Mouse (Mus musculus): ENCODE results near the gene Rpgrip1l. TPM values are rescaled to one million over a fixed set of nuclear protein-coding genes. Genes with fewer than 3 reads are reported as not detected.

The Rpgrip1l gene
- polyA plus RNA-seq, 1 experiment from 2014 or later = 10.7 TPM

DNA sequence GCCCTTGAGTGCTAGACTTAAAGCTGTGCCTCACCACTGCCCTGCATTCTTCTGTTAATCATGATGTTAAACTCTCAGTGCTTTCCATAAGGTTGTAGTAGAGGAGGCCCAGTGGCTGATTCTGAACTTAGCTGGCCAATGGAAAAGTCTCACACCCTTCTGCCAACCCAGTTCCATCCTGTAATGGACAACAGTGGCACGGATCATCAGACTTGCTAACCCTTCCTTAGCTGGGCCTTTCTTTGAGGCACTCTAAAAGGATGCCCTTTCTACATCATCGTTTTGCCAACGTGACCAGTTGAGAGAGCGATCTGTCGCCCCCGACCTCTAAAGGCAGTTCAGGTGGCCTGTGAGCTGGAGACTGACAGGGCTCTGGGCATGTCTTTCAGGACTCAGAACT is 13.9 kb upstream of the Rpgrip1l start:
- peaks cover 16% of the 10 kb centered on the region; the same call in 1 of the 2 replicates for H3K36me3 ChIP-seq
- WGBS = 90% methylated on average over 6 of the region's 6 CpGs
- no peak overlapping the region for H3K4me2 ChIP-seq
- H3K27me3 ChIP-seq = no peaks in the 10 kb centered on the region
- ATAC-seq (replicated peaks; ENCODE audit: low FRiP score) = no peak
- no peaks in the 10 kb centered on the region for H3K9me3 ChIP-seq (replicated peaks)
- H3K4me1 ChIP-seq = peaks cover 41% of the 10 kb centered on the region
- no peak overlapping the region for H3K9ac ChIP-seq
- H3K4me3 ChIP-seq (replicated peaks) = no peak overlapping the region
- H3K27ac ChIP-seq = no peak overlapping the region

DNA sequence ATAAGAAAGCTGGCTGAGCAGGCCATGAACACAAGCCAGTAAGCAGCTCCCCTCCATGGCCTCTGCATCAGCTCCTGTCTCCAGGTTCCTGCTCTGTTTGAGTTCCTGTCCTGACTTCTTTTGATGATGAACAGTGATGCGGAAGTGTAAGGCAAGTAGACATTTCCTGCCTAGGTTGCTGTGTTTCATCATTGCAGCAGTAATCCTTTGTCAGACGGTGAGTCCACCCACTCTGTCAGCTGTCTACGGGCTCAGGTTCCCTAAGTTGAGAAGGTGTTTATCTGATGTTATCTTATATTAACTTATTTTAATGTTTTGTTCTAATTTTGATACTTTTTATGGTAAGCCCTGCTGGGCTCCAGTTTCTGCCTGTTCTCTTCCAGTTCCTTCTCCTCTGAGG is 13.0 kb upstream of the Rpgrip1l start:
- WGBS = 51% methylated on average over 3 of the region's 3 CpGs

GRCm38 (mm10) chr8:91324916-91325315 is 11.9 kb upstream of the Rpgrip1l start:
- Histone ChIP-seq H3K27me3 (no peaks in the 10 kb centered on the region), H3K36me3 (peaks cover 16% of the 10 kb centered on the region; the same call in 1 of the 2 replicates), H3K9me3 (replicated peaks) (no peaks in the 10 kb centered on the region), H3K4me2 (no peak overlapping the region), H3K27ac (no peak overlapping the region), H3K9ac (no peak overlapping the region), H3K4me1 (peaks cover 22% of the 10 kb centered on the region), H3K4me3 (replicated peaks) (no peak overlapping the region)
- WGBS = 81% methylated on average over 4 of the region's 4 CpGs
- no peak for ATAC-seq (replicated peaks; ENCODE audit: low FRiP score)

More for the DNA sequence above, 13.0 kb upstream of the Rpgrip1l start:
- no peak overlapping the region for H3K9ac ChIP-seq
- ATAC-seq (replicated peaks; ENCODE audit: low FRiP score) = no peak
- peaks cover 33% of the 10 kb centered on the region for H3K4me1 ChIP-seq
- H3K27ac ChIP-seq = no peak overlapping the region
- H3K4me3 ChIP-seq (replicated peaks) = no peak overlapping the region
- peaks cover 16% of the 10 kb centered on the region; the same call in 1 of the 2 replicates for H3K36me3 ChIP-seq
- H3K9me3 ChIP-seq (replicated peaks) = no peaks in the 10 kb centered on the region
- no peaks in the 10 kb centered on the region for H3K27me3 ChIP-seq
- H3K4me2 ChIP-seq = no peak overlapping the region

GRCm38 (mm10) chr8:91324271-91324670 is 11.2 kb upstream of the Rpgrip1l start:
- Histone ChIP-seq H3K36me3 (peaks cover 16% of the 10 kb centered on the region; the same call in 1 of the 2 replicates), H3K9ac (no peak overlapping the region), H3K9me3 (replicated peaks) (no peaks in the 10 kb centered on the region), H3K27me3 (no peaks in the 10 kb centered on the region), H3K4me1 (peaks cover 15% of the 10 kb centered on the region), H3K4me3 (replicated peaks) (no peak overlapping the region), H3K4me2 (no peak overlapping the region), H3K27ac (no peak overlapping the region)
- 55% methylated on average over 9 of the region's 9 CpGs for WGBS
- no peak for ATAC-seq (replicated peaks; ENCODE audit: low FRiP score)

- H3K9me3 ChIP-seq (replicated peaks) = no peaks in the 10 kb centered on the region
- no peak overlapping the region for H3K4me2 ChIP-seq
- H3K27ac ChIP-seq = no peak overlapping the region
- peaks cover 20% of the 10 kb centered on the region; the same call in 1 of the 2 replicates for H3K36me3 ChIP-seq
- peaks cover 12% of the 10 kb centered on the region; the same call in 1 of the 2 replicates for H3K4me1 ChIP-seq
- no peak overlapping the region for H3K4me3 ChIP-seq (replicated peaks)
- H3K9ac ChIP-seq = no peak overlapping the region
- ATAC-seq (replicated peaks; ENCODE audit: low FRiP score) = no peak
- no peaks in the 10 kb centered on the region for H3K27me3 ChIP-seq
- 90% methylated on average over 7 of the region's 7 CpGs for WGBS
These were observed 10.4 kb upstream of the Rpgrip1l start for GRCm38 (mm10) chr8:91323511-91323910.

DNA sequence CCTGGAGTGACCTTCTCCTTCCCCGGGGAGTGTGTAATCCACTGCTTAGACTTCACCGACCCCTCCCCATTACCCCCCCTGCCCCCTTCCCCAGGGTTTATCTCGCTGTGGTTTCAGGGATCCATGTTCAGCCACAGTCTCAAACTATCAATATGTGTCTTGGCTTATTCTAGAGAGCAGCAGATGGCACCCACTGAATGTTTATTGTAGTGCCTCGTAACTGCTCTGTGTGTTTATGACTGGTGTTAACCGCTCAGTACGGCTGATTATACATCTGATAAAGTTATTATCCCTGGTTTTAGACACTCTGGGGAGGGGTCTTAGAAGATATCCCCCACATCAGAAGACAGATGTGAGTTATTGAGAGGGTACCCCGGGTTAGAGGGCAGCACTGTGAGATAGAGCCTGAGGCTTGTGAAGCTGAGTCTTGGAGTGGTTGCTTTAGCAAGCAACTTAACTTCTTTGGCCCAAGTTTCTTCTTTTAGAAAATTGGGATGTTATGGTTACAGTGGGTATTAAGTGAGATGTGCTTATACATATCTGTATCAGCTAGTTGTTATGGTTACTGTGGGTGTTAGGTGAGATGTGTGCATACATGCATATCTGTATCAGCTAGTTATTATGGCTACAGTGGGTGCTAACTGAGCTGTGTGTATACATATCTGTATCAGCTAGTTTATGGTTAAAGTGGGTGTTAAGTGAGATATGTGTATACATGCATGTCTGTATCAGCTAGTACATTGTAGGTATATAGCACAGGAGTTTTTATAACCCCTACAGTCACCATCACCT is 6.1 kb upstream of the Rpgrip1l start:
- H3K36me3 ChIP-seq = 0 out of 2 replicates have a peak, but pooled peaks cover 6% of the 10 kb centered on the region
- no peak overlapping the region for H3K9ac ChIP-seq
- WGBS = 92% methylated on average over 7 of the region's 7 CpGs
- H3K4me1 ChIP-seq = peaks cover 16% of the 10 kb centered on the region
- no peak overlapping the region for H3K4me2 ChIP-seq
- no peak for ATAC-seq (replicated peaks; ENCODE audit: low FRiP score)
- no peaks in the 10 kb centered on the region for H3K27me3 ChIP-seq
- no peak overlapping the region for H3K4me3 ChIP-seq (replicated peaks)
- no peaks in the 10 kb centered on the region for H3K9me3 ChIP-seq (replicated peaks)
- H3K27ac ChIP-seq = no peak overlapping the region

GRCm38 (mm10) chr8:91317567-91318227 is 4.6 kb upstream of the Rpgrip1l start:
- Histone ChIP-seq H3K4me1 (peaks cover 16% of the 10 kb centered on the region), H3K9ac (no peak overlapping the region), H3K27ac (no peak overlapping the region), H3K9me3 (replicated peaks) (no peaks in the 10 kb centered on the region), H3K4me3 (replicated peaks) (no peak overlapping the region), H3K27me3 (no peaks in the 10 kb centered on the region), H3K36me3 (0 out of 2 replicates have a peak, but pooled peaks cover 6% of the 10 kb centered on the region), H3K4me2 (no peak overlapping the region)
- 93% methylated on average over 5 of the region's 5 CpGs for whole genome bisulfite sequencing
- ATAC-seq (replicated peaks; ENCODE audit: low FRiP score) = no peak

- Histone ChIP-seq H3K4me1 (peaks cover 23% of the 10 kb centered on the region), H3K9me3 (replicated peaks) (no peaks in the 10 kb centered on the region), H3K4me3 (replicated peaks) (peak overlapping the region; percentile 69), H3K4me2 (peak overlapping the region; percentile 68), H3K9ac (peak overlapping the region; percentile 56), H3K36me3 (peaks cover 2% of the 10 kb centered on the region; the same call in 1 of the 2 replicates), H3K27me3 (no peaks in the 10 kb centered on the region), H3K27ac (no peak overlapping the region)
- no peak for ATAC-seq (replicated peaks; ENCODE audit: low FRiP score)
- 83% methylated on average over 2 of the region's 2 CpGs for WGBS
These were observed 720 bp downstream of the Rpgrip1l start for GRCm38 (mm10) chr8:91312342-91312741.

DNA sequence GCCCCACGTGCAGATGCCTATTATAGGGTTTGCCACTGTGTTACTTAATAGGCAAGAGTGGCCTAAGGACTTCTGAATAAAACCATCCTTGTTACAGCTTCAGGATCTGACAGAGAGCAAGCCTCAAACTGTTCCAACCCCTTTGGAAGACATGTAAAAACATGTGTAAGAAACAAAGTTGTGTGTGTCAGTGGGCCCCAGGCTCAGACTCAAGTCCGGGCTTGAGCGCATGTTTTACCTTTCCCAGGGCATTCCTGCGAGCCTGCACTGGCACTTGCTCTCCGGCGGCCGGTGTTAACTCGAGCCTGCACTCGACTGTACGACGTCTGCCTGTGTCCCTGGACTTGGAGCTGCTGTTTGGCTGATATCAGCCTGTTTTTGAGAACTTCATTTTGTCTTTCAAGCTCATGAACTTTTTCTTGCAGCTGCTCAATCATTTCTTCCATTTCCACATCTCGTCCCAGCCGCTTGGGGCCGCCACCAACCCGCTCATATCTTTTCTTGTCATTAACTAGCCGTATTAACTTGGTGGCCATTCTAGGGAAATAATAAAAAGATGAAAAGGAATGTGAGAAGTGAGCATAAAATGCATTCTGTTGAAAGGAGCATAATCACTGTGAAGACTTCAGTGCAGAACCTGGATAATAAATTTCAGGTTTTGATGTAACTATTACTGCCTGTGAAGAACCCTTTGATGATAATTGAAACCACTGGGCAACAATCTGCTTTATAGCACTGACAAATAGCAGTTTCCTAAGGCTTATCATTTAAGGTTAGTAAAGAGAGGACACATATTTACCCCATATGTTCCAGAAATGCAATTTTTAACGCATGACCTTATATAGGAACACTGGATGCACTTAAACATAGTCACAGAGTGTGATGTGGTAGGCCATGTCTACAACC is 8.3 kb downstream of the Rpgrip1l start:
- no peaks in the 10 kb centered on the region for H3K4me1 ChIP-seq
- H3K9ac ChIP-seq = no peak overlapping the region
- no peaks in the 10 kb centered on the region for H3K27me3 ChIP-seq
- no peaks in the 10 kb centered on the region for H3K9me3 ChIP-seq (replicated peaks)
- no peak overlapping the region for H3K27ac ChIP-seq
- peaks cover 29% of the 10 kb centered on the region for H3K36me3 ChIP-seq
- no peak for ATAC-seq (replicated peaks; ENCODE audit: low FRiP score)
- 77% methylated on average over 17 of the region's 17 CpGs for WGBS
- H3K4me3 ChIP-seq (replicated peaks) = no peak overlapping the region
- no peak overlapping the region for H3K4me2 ChIP-seq

- no peaks in the 10 kb centered on the region for H3K27me3 ChIP-seq
- 96% methylated on average over 2 of the region's 2 CpGs for WGBS
These were observed 14.4 kb downstream of the Rpgrip1l start for GRCm38 (mm10) chr8:91298672-91299071.

DNA sequence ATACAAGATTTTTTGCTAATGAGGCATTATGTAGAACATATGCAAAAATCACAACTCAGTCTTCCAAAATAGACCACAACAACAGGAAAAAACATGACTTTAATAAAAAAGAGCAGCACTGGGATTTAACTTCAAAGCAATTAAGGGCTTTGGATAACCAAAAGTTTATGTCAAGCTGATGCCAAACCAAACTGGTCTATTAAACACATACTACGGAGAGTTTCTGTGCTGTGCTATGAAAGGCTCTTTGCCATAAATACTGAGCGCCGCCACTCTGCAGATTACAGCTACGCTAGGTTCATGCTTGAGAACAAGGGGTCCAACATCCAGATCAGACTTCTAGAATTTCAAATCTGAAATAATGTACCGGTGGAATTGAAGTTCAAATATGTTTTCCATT is 17.3 kb downstream of the Rpgrip1l start:
- Histone ChIP-seq H3K27me3 (no peaks in the 10 kb centered on the region), H3K4me2 (no peak overlapping the region), H3K27ac (no peak overlapping the region), H3K4me1 (no peaks in the 10 kb centered on the region), H3K9ac (no peak overlapping the region), H3K36me3 (peaks cover 16% of the 10 kb centered on the region; the same call in 1 of the 2 replicates), H3K4me3 (replicated peaks) (no peak overlapping the region), H3K9me3 (replicated peaks) (no peaks in the 10 kb centered on the region)
- ATAC-seq (replicated peaks; ENCODE audit: low FRiP score) = no peak
- 90% methylated on average over 5 of the region's 5 CpGs for WGBS

More at GRCm38 (mm10) chr8:91298672-91299071, 14.4 kb downstream of the Rpgrip1l start:
- no peak overlapping the region for H3K27ac ChIP-seq
- no peak for ATAC-seq (replicated peaks; ENCODE audit: low FRiP score)
- H3K9ac ChIP-seq = no peak overlapping the region
- peaks cover 29% of the 10 kb centered on the region for H3K36me3 ChIP-seq
- H3K4me1 ChIP-seq = no peaks in the 10 kb centered on the region
- H3K4me2 ChIP-seq = no peak overlapping the region
- no peak overlapping the region for H3K4me3 ChIP-seq (replicated peaks)
- H3K9me3 ChIP-seq (replicated peaks) = no peaks in the 10 kb centered on the region
